Mouse (Mus musculus) midbrain, embryonic 16.5 days (tissue): ENCODE measurements around the gene Srebf2. TPM values are rescaled to one million over a fixed set of nuclear protein-coding genes. Genes with fewer than 3 reads are reported as not detected.
A peak's percentile ranks its signal among the peaks of the same experiment; 100 is the strongest.

Experiments used
- ATAC-seq: fragments of 200-750 bp; cut with Nextera tagmentation; 2 replicates; pipeline ENCODE4 v1.8.0; 2017; ENCODE audit warnings: moderate TSS enrichment
- H3K27ac ChIP-seq: fragments of 300-500 bp; sonication (generic); 2 replicates; pipeline ENCODE4 v1.5.1; 2014; ENCODE audit warnings: mild to moderate bottlenecking, low read length, mixed read lengths
- H3K27me3 ChIP-seq: fragments of 300-500 bp; sonication (generic); 2 replicates; pipeline ENCODE4 v1.6.1; 2014; ENCODE audit warnings: low read depth, low read length, mixed read lengths; ENCODE audit not compliant: control insufficient read depth, insufficient read depth
- H3K36me3 ChIP-seq: fragments of 300-500 bp; sonication (generic); 2 replicates; pipeline ENCODE4 v1.6.1; 2014; ENCODE audit warnings: mild to moderate bottlenecking, low read length, moderate library complexity, mixed read lengths; ENCODE audit not compliant: control insufficient read depth, insufficient read depth
- H3K4me1 ChIP-seq: fragments of 300-500 bp; sonication (generic); 2 replicates; pipeline ENCODE4 v1.6.1; 2014; ENCODE audit warnings: mild to moderate bottlenecking, low read length, mixed read lengths; ENCODE audit not compliant: control insufficient read depth, insufficient read depth
- H3K4me2 ChIP-seq: fragments of 300-500 bp; sonication (generic); 2 replicates; pipeline ENCODE4 v1.6.1; 2014; ENCODE audit warnings: mild to moderate bottlenecking, low read length, mixed read lengths
- H3K4me3 ChIP-seq: fragments of 300-500 bp; sonication (generic); 2 replicates; pipeline ENCODE4 v1.5.1; 2014; ENCODE audit warnings: low read depth, mild to moderate bottlenecking, low read length, moderate library complexity, mixed read lengths
- H3K9ac ChIP-seq: fragments of 300-500 bp; sonication (generic); 2 replicates; pipeline ENCODE4 v1.6.1; 2014; ENCODE audit warnings: low read depth, low read length, mixed read lengths
- H3K9me3 ChIP-seq: fragments of 300-500 bp; sonication (generic); replicated peaks from 2 replicates; pipeline ENCODE4 v1.6.1; 2014; ENCODE audit warnings: mild to moderate bottlenecking, low read length, mixed read lengths; ENCODE audit not compliant: control insufficient read depth, poor library complexity, severe bottlenecking
- WGBS: fragments of 180-500 bp; shearing (Covaris S2); extraction: QIAGEN DNeasy Blood & Tissue Kit; methylation state at CpG from one replicate; pipeline ENCODE4 v1.1.7; 2014; 5-methylcytosine and 5-hydroxymethylcytosine counted together
- polyA plus RNA-seq: library from polyadenylated mRNA; unstranded; fragments of >200 nt; fragmentation: Nextera tagmentation; extraction: Ambion mirVana; gene quantifications from 2 replicates; pipeline ENCODE4 v1.2.1, GENCODE M21; 2015

Srebf2 gene
- polyA plus RNA-seq, 1 experiment from 2014 or later = 194 TPM

DNA sequence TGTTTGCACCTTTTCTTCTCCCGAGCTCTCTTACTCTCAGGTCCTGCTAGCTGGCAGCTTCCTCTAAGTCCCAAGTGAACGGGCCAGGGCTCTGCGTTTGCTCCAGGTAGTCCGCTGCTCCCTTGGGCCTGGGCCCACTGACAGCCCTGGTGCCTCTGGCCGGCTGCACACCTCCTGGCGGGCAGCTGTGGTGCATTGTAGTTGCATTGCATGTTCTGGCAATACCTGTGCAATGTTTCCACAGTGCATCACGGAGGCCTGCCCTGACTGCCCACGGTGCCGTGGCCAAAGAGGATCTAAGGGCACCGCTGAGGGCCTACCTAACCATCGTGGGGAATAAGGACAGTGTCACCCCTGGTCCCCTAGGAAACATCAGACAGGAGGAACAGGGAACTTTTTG, 51.0 kb downstream of the Srebf2 start:
- Histone ChIP-seq H3K9me3 (no peaks in the 10 kb centered on the region), H3K4me3 (no peak overlapping the region), H3K9ac (no peak overlapping the region), H3K27me3 (no peaks in the 10 kb centered on the region), H3K4me1 (no peaks in the 10 kb centered on the region), H3K36me3 (peaks cover 68% of the 10 kb centered on the region), H3K4me2 (no peak overlapping the region), H3K27ac (no peak overlapping the region)
- 93% methylated on average over 11 of the region's 11 CpGs for WGBS
- ATAC-seq = no peak

DNA sequence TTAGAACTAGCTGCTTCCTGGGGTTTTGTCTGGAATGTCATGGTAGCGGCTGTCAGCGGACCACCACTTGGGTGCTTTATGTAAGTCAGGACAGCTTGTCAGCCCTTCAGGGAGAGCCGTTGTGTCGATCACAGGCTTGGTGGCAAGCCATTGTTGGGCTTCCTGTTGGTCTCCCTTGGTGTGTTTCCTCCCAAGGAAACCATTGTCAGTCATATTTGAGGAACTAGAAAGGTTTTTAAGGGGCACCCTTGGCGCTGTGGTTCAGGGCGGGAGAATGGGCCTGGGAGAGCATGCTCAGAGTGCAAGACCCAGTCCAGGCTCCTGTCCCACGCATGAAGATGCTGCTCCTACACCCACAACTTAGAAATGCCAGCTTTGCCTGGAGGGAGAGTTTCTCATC, 51.4 kb downstream of the Srebf2 start:
- Histone ChIP-seq H3K4me1 (no peaks in the 10 kb centered on the region), H3K27ac (no peak overlapping the region), H3K4me2 (no peak overlapping the region), H3K27me3 (no peaks in the 10 kb centered on the region), H3K9ac (no peak overlapping the region), H3K4me3 (no peak overlapping the region), H3K9me3 (no peaks in the 10 kb centered on the region), H3K36me3 (peaks cover 68% of the 10 kb centered on the region)
- WGBS = 94% methylated on average over 7 of the region's 7 CpGs
- ATAC-seq = no peak

DNA sequence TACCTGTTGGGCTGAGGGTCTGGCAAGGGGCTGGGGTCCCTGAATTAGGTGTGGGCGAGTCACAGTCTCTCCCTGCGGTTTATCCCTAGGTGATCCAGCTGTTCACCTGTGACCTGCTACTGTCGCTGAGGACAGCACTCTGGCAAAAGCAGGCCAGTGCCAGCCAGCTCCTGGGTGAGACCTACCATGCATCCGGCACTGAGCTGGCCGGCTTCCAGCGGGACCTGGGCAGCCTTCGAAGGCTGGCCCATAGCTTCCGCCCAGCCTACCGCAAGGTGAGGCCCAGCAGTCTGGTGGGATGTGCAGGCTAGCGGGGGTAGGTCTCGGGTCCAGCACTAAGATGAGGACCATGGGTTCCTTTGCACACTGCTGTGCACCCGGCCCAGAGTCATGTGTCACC, 52.6 kb downstream of the Srebf2 start:
- Histone ChIP-seq H3K27me3 (no peaks in the 10 kb centered on the region), H3K4me3 (no peak overlapping the region), H3K4me2 (no peak overlapping the region), H3K27ac (no peak overlapping the region), H3K4me1 (no peaks in the 10 kb centered on the region), H3K36me3 (peaks cover 61% of the 10 kb centered on the region), H3K9me3 (no peaks in the 10 kb centered on the region), H3K9ac (no peak overlapping the region)
- no peak for ATAC-seq
- WGBS = 85% methylated on average over 12 of the region's 12 CpGs

DNA sequence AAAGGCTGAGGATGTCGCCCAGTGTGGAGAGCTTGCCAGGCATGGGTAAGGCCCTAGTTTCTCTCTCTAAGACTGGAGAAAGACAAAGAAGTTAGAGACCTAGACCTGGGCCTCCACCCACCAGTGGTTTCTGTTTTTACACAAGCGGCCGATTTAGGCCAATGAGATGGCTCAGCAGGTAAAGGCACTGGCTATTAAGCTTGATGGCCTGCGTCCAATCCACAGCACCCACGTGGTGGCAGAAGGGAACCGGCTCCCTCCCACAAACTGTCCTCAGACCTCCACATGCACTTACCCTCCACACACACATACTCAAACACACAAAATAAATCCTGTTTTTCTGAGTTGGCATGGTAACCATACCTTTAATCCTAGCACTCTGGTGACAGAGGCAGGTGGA, 55.1 kb downstream of the Srebf2 start:
- peaks cover 5% of the 10 kb centered on the region; the same call in 1 of the 2 replicates for H3K4me1 ChIP-seq
- ATAC-seq = no peak
- H3K9me3 ChIP-seq = no peaks in the 10 kb centered on the region
- no peak overlapping the region for H3K4me3 ChIP-seq
- peaks cover 49% of the 10 kb centered on the region for H3K36me3 ChIP-seq
- WGBS = 90% methylated on average over 6 of the region's 6 CpGs
- no peak overlapping the region for H3K4me2 ChIP-seq
- no peak overlapping the region for H3K9ac ChIP-seq
- peaks cover 12% of the 10 kb centered on the region; the same call in 1 of the 2 replicates for H3K27me3 ChIP-seq
- no peak overlapping the region for H3K27ac ChIP-seq

DNA sequence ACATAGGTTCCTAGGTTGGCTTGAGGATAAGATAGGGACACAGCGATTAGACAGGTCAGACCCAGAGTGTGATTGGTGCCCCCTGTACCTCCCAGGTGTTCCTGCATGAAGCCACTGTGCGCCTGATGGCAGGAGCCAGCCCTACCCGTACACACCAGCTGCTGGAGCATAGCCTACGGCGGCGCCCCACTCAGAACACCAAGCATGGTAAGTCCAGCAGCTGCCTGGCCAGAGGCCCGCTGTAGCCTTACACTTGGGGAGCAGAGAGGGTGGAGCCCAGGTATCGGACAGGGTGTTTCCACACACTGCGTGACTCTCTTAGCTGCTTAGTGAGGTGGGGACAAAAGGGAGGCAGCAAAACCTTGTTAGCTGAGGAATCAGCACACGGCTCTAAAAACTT, 56.1 kb downstream of the Srebf2 start:
- H3K4me3 ChIP-seq = no peak overlapping the region
- H3K27ac ChIP-seq = no peak overlapping the region
- H3K4me2 ChIP-seq = no peak overlapping the region
- no peaks in the 10 kb centered on the region for H3K9me3 ChIP-seq
- H3K9ac ChIP-seq = no peak overlapping the region
- H3K27me3 ChIP-seq = peaks cover 12% of the 10 kb centered on the region; the same call in 1 of the 2 replicates
- peaks cover 11% of the 10 kb centered on the region; the same call in 1 of the 2 replicates for H3K4me1 ChIP-seq
- peaks cover 39% of the 10 kb centered on the region for H3K36me3 ChIP-seq
- ATAC-seq = no peak
- WGBS = 92% methylated on average over 10 of the region's 10 CpGs

DNA sequence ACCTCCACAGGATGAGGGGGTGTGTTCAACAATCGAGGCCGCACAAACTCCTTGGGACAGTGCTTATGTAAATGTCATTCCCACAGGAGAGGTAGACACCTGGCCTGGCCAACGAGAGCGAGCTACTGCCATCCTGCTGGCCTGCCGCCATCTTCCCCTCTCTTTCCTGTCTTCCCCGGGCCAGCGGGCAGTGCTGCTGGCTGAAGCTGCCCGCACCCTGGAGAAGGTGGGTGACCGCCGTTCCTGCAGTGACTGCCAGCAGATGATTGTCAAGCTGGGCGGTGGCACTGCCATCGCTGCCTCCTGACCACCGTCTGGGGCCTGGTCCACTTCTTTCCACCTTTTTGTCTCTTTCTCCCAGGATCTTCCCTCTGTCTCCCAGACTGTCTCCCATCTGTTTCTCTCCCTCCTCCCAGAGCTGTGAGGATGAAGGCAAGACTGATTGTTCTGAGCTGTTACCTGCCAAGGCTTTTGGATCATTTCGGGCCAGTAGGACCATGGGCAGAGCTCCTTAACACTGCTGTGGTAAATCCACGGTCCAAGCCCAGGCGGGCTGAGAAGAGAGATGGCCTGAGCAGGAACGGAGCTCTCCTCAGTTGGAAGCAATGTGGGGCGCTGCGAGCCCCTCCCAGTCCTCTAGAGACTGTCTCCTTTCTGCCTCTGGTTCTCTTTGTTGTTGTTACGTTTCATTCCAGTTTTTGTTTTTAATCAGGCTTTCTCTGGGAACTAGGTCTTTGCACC, 56.8 kb downstream of the Srebf2 start:
- Histone ChIP-seq H3K27ac (no peak overlapping the region), H3K27me3 (peaks cover 12% of the 10 kb centered on the region; the same call in 1 of the 2 replicates), H3K4me3 (no peak overlapping the region), H3K36me3 (peaks cover 32% of the 10 kb centered on the region), H3K4me1 (peaks cover 11% of the 10 kb centered on the region; the same call in 1 of the 2 replicates), H3K9ac (no peak overlapping the region), H3K9me3 (no peaks in the 10 kb centered on the region), H3K4me2 (no peak overlapping the region)
- ATAC-seq = no peak
- WGBS = 62% methylated on average over 20 of the region's 20 CpGs

DNA sequence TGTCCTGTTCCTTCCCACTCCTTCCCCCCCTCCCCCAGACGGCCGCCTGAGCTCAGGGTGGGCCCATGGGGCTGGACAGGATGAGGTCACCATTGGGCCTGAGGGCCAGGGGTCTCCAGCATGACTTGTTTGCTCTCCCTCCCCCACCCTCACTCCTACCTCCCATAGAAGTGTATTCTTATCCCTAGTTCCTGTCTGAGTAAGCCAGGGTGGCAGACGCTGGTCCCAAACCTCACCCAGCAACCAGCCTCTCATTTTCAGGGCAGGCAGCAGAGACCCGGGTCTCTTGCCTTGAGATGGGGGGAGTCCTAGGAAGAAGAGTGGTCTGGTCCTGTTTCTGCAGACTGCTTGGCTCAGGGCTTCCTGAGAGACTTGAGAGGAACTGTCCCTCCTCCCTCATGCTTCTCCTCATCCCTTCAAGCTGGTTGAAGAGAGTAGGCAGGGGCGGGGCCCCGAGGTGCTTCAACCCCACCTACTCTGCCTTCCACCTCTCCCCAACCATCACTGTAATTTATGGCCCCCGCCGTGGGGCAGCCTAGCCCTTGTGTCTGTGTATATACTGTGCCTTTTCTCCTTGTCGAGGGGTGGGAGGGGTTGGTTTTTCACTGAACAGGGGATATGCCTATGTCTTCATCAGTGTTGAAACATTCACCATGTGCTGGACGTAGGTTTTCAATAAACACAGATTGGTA, 57.8 kb downstream of the Srebf2 start:
- Histone ChIP-seq H3K27me3 (peaks cover 19% of the 10 kb centered on the region), H3K9me3 (no peaks in the 10 kb centered on the region), H3K9ac (no peak overlapping the region), H3K4me3 (no peak overlapping the region), H3K4me2 (no peak overlapping the region), H3K27ac (no peak overlapping the region), H3K36me3 (peaks cover 26% of the 10 kb centered on the region), H3K4me1 (peaks cover 11% of the 10 kb centered on the region; the same call in 1 of the 2 replicates)
- 74% methylated on average over 9 of the region's 10 CpGs for whole genome bisulfite sequencing
- ATAC-seq = no peak

DNA sequence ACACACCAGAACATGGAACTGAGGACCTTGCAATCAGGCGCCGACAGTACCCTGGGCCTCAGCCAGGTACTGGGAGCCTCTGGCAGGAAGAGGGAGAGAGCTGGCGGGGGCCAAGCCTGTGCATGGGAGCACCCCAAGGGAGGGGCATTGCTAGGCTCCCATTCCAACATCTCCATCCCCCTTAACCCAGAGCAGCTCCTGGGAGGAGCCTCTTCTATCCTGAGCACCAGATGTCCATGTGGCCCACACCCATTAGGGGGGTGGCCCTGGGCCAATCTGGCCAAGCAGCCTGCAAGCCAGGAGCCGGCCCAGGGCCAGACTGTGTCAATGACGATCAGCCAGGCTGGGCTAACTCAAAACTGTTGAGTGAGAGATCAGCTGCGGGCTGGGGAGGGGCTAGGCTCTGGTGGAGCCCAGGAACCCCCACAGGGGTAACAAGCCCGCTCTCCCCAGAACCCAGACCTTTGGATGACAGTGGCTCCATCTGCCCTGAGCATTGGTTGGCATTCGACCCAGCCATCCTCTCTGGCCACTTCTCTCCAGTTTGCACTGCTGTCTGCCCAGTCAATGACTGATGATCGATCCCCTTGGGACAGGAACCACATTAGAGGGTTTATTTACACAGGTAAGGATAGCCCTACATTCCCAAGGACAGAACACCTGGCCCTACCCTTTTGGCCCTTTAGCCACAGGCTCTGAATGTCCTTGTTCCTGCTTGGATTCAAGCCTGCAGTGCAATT, 59.6 kb downstream of the Srebf2 start:
- H3K27ac ChIP-seq = no peak overlapping the region
- H3K9me3 ChIP-seq = no peaks in the 10 kb centered on the region
- H3K9ac ChIP-seq = 0 out of 2 replicates have a peak overlapping the region, but pooled peaks have one; percentile 1
- H3K4me3 ChIP-seq = no peak overlapping the region
- H3K27me3 ChIP-seq = peaks cover 35% of the 10 kb centered on the region
- peaks cover 13% of the 10 kb centered on the region for H3K4me1 ChIP-seq
- H3K36me3 ChIP-seq = peaks cover 17% of the 10 kb centered on the region
- 54% methylated on average over 9 of the region's 9 CpGs for WGBS
- no peak overlapping the region for H3K4me2 ChIP-seq
- ATAC-seq = peak; percentile 79
